Mouse (Mus musculus) CD4-positive, CD25-positive, alpha-beta regulatory T cell (primary cell): Measurements from ENCODE around the gene Traf2. TPM values are rescaled to one million over a fixed set of nuclear protein-coding genes. Genes with fewer than 3 reads are reported as not detected.

Experiments
- polyA plus RNA-seq: library from polyadenylated mRNA; unstranded; fragments of 100-300 nt; shearing (Covaris generic); gene quantifications from one replicate; pipeline ENCODE4 v1.2.1, GENCODE M21; 2017

The Traf2 gene
- polyA plus RNA-seq = 80.4 TPM

DNA sequence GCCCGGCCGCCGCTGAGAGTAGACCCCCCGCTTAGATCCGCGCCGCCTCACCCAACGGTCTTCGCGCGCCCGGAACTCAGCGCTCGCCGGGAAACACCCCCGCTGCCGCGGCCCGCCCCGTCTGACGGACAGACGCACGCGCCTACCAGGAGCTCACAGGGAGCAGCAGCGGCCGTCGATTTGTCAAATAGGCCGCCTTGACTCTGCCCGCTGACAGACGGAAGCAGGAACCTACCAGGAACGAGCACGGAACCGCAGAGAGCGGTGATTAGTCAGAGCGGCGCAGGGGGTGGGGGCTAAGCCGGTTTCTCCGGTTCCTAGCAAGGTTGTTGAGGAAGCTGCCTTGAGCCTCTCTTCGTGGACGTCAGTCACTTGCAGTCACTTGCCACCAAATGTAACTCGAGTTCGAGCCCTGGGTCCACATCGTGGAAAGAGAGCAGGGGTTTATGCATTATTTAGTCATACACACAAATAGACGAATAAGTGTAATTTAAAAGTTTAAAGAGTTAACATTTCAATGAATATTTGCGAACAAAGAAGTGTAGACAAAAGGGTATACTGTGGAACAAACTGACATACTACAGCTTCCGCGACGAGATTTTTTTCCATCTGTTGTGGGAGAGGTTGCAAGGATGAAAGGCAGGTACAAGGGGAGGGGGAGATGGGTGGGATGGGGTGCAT lies at the start of gene Traf2:
Traf2 (minus strand) TSS at position 130 of the 681 bp plus-strand sequence.

GRCm38 (mm10) chr2:25581294-25581864 lies 34.6 kb upstream of the Traf2 start, which contains the start of gene Ajm1:
Ajm1 (minus strand) TSS chr2:25581757.

GRCm38 (mm10) chr2:25574579-25575431 lies 28.1 kb upstream of the Traf2 start, which contains the start of the genes Mamdc4 and Phpt1:
Mamdc4 (minus strand) TSS chr2:25574845.
Phpt1 (minus strand) TSS chr2:25575224.

DNA sequence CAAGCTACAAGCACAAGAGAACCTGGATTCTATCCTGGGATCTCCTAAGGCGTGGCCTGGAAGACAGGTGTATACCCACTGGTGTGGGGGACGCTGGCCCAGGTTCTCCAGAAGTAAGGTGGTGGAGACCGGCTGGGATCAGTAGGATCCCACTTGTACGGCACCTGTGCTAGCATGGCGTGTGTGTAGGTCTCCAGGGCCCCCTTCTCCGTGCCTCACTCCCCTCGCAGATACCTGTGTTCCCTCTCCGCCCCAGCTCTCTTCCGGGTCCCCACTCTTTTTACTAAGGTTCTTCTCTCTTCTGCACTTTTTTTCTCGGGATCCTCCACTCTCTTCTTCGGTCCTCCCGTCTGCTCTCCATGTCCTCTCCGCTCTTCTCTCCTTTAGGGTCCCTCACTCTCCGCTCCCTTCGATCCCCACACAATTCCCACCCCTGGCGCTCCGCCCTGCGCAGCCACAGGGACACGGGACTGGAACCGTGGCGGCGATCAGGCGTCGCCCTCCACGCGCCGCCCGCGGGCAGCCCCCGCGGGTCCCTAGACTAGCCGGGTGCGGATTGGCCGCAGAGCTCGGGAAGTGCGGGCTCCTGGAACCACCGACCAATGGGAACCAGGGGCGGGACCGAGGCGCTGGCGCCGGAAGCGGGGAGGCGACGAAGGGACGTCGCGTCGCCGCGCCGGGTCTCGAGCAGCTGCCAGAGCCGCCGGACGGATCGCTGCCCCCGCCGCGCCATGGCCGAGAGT lies 10.7 kb upstream of the Traf2 start, which contains the start of gene Edf1:
Edf1 (plus strand) TSS at position 627 of the 743 bp plus-strand sequence.

DNA sequence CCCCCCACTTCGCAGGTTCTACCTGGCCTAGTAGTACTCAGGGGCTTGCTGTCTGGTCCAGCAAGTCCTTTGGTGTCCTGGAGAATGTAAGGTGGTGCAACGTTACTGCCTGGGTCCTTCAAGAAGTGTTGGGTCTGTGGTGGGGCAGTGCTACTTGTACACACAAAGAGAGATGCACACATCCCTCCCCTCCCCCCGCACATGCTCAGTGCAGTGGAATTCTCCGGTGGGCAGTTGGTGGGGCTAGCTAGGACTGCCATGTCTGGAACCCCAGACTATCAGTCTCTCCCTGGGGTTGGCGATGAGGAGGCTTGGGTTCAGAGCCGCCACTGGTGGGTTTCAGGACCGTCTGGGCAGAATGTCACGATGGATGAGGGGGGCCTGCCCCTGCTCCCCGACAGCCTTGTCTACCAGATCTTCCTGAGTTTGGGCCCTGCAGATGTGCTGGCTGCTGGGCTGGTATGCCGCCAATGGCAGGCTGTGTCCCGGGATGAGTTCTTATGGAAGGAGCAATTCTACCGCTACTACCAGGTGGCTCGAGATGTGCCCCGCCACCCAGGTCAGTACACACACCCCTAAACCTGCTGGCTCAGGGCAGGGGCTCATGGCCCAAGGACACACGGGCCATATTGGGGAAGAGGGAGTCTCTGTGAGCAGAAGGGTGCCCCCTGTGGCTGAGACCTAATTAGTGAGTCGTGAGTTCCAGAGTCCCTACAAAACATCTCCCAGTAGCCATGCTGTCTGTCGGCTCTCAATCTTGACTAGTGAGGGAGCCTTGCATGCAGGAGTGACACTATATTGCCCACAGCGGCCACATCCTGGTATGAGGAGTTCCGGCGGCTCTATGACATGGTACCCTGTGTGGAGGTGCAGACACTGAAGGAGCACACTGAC lies 44.9 kb downstream of the Traf2 start, which contains the start of gene C8g:
C8g (minus strand) TSS at position 127 of the 894 bp plus-strand sequence.

DNA sequence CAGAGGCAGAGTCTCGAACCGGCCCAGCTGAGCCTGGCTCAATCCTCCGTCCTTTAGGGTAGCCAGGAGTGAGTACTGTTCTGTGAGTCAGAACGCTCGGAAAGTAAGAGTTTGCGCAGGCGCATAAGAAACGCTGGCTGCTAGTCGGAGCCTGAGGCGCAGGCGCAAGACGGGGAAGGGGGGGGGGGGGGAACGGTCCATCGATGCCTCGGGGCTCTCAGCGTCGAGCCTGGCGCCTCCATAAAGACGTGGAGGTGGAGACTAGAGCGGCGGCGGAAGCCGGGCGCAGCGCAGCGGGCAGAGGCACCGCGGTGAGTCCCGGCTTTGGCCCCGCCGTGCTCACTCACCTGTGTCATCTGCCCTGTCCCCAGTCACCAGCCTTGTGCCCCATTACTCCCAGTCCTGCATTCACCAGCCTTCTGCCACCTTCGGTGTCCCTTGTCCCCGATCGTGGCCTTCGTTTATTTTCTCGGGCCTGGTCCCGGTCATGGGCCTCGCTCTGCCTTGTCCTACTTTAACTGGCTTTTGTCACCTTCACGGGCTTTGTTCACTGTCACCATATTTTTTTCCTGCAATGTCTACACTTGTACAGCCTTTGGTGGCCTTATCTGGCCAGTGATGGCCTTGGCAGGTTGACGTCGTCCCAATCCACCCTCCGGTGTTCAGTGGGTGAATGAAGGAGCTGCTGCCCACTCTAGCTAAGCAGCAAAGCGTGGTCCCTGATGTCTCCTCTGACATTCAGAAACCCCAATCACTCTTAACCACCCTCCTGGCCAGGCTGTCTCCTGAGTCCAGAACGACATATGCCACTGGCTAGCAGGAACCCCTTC lies 45.9 kb downstream of the Traf2 start, which contains the start of gene Fbxw5:
Fbxw5 (plus strand) TSS at position 175 of the 830 bp plus-strand sequence.

GRCm38 (mm10) chr2:25493476-25493961 lies 53.2 kb downstream of the Traf2 start, which contains the start of gene Lcn12:
Lcn12 (minus strand) TSS chr2:25493911.

GRCm38 (mm10) chr2:25469969-25470368 lies 76.8 kb downstream of the Traf2 start, which contains the start of gene Ptgds:
Ptgds (minus strand) TSS chr2:25470046.

Other genes with a start within 250 kb of the Traf2 start
- 0.25 TPM for gene Grin1, start 227.8 kb downstream of the Traf2 start, polyA plus RNA-seq
- gene Man1b1, start 214.6 kb downstream of the Traf2 start, polyA plus RNA-seq = 21.4 TPM
- gene Dpp7, start 190.6 kb downstream of the Traf2 start, polyA plus RNA-seq = 20.6 TPM
- gene Uap1l1, start 181.3 kb downstream of the Traf2 start, polyA plus RNA-seq = 40.8 TPM
- gene Sapcd2, start 174.6 kb downstream of the Traf2 start, polyA plus RNA-seq = 0.87 TPM
- gene Entpd2, start 151.1 kb downstream of the Traf2 start, polyA plus RNA-seq = not detected
- gene Npdc1, start 147.6 kb downstream of the Traf2 start, polyA plus RNA-seq = 0.96 TPM
- 5.3 TPM for gene Fut7, start 123.7 kb downstream of the Traf2 start, polyA plus RNA-seq
- gene Abca2, start 118.2 kb downstream of the Traf2 start, polyA plus RNA-seq = 74.7 TPM
- gene Clic3, start 90.1 kb downstream of the Traf2 start, polyA plus RNA-seq = 3.2 TPM
- 112 TPM for gene Paxx, start 85.8 kb downstream of the Traf2 start, polyA plus RNA-seq
- gene Ptgds, start 76.9 kb downstream of the Traf2 start, polyA plus RNA-seq = not detected
- gene Lcn12, start 53.0 kb downstream of the Traf2 start, polyA plus RNA-seq = not detected
- 110 TPM for gene Fbxw5, start 46.2 kb downstream of the Traf2 start, polyA plus RNA-seq
- 9.6 TPM for gene C8g, start 45.2 kb downstream of the Traf2 start, polyA plus RNA-seq
- gene Edf1, start 10.9 kb upstream of the Traf2 start, polyA plus RNA-seq = 341 TPM
- gene Mamdc4, start 27.9 kb upstream of the Traf2 start, polyA plus RNA-seq = 1.4 TPM
- 72.2 TPM for gene Phpt1, start 28.3 kb upstream of the Traf2 start, polyA plus RNA-seq
- gene Ajm1, start 34.8 kb upstream of the Traf2 start, polyA plus RNA-seq = 0.20 TPM
- gene Rabl6, start 61.6 kb upstream of the Traf2 start, polyA plus RNA-seq = 51.6 TPM
- not detected for gene Ccdc183, start 70.7 kb upstream of the Traf2 start, polyA plus RNA-seq
- 1.1 TPM for gene Tmem141, start 75.1 kb upstream of the Traf2 start, polyA plus RNA-seq
- 2.9 TPM for gene Fcna, start 81.1 kb upstream of the Traf2 start, polyA plus RNA-seq
- gene Lcn8, start 106.2 kb upstream of the Traf2 start, polyA plus RNA-seq = not detected
- not detected for gene Lcn5, start 111.0 kb upstream of the Traf2 start, polyA plus RNA-seq
- gene Lcn6, start 129.8 kb upstream of the Traf2 start, polyA plus RNA-seq = not detected
- gene Lcn10, start 135.8 kb upstream of the Traf2 start, polyA plus RNA-seq = 0.22 TPM
- not detected for gene Obp2a, start 153.1 kb upstream of the Traf2 start, polyA plus RNA-seq
- 177 TPM for gene Bmyc, start 159.8 kb upstream of the Traf2 start, polyA plus RNA-seq
- not detected for gene Obp2b, start 190.1 kb upstream of the Traf2 start, polyA plus RNA-seq
- not detected for gene Lcn3, start 218.6 kb upstream of the Traf2 start, polyA plus RNA-seq
- gene Lcn11, start 230.1 kb upstream of the Traf2 start, polyA plus RNA-seq = not detected
- not detected for gene Gm13539, start 235.3 kb upstream of the Traf2 start, polyA plus RNA-seq